Mouse (Mus musculus) cerebellum, postnatal 14 days (tissue): ENCODE data around the gene Rhobtb3.
A peak's percentile ranks its signal among the peaks of the same experiment; 100 is the strongest.
"Not testable (repeated sequence)": the region's sequence is repeated elsewhere in the genome, so short reads cannot be mapped to it uniquely, and the experiment has no call there.

Source experiments
- DNase-seq, 2 experiments: peaks; one replicate each; pipeline ENCODE4 v3.0.0; 2021; ENCODE audit warnings: mixed read lengths in 2 of 2

Rhobtb3 gene

GRCm38 (mm10) chr13:75844833-75845518, 98.7 kb downstream of the Rhobtb3 start:
- DNase-seq, result no peak

DNA sequence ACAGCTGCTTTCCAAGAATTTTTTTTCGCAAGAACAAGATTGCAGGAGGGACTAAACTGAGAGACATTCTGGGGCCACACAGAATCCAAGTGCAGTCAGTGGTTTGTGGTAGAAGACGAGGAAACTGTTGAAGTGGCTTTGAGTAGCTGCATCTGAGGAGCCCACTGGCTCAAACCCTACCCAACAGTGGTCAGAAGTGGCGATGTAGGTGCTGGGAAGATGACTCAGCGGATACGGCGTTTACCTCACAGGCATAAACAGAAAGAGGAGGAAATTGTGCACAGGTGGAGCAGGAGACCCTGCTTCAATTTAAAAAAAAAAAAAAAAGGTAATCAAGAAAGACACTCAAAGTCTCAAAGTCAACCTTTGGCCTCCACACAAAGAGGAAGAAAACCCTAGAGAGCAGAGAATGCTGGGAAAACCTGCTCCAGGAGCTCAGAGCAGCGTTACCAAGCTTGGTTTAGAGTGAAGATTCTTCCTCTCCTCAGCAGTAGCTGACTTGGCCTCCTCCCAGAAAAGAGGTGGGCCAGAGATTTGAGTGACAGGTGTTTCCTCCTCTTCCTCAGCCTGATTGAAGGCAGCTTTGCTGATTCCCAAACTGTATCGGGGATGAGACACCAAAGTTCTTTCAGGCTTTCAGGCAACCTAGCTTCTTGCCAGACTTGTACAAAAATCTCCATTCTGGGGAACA, 99.6 kb downstream of the Rhobtb3 start:
- no peak for DNase-seq

GRCm38 (mm10) chr13:75843331-75843730, 100.4 kb downstream of the Rhobtb3 start:
- DNase-seq, result no peak

DNA sequence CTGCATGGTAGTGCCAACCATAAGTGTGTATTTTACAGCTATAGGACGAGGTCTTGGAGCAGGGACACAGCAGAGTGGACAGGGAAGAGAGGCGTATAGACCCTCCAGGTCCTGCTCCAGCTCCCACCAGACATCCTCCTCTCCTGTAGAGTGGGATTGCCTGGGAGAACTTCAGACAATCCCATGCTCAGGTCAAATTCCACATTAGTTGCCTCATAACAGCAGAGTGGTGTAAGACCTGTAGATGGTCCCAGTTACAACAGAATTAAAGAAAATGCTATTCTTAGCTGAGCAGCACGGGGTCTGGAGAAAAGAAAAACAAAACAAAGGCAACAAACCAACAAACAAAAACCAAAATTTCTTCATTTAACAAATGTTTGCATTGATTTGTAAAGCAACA, 101.8 kb downstream of the Rhobtb3 start:
- no peak for DNase-seq

- DNase-seq, result peak; percentile 20 to 25
These were observed 102.9 kb downstream of the Rhobtb3 start for GRCm38 (mm10) chr13:75840752-75841285.

- peak; percentile 67 to 73 for DNase-seq
These were observed 103.8 kb downstream of the Rhobtb3 start, which contains the start of gene Glrx for GRCm38 (mm10) chr13:75839719-75840481. Gene Glrx (plus strand): TSS chr13:75839868.

DNA sequence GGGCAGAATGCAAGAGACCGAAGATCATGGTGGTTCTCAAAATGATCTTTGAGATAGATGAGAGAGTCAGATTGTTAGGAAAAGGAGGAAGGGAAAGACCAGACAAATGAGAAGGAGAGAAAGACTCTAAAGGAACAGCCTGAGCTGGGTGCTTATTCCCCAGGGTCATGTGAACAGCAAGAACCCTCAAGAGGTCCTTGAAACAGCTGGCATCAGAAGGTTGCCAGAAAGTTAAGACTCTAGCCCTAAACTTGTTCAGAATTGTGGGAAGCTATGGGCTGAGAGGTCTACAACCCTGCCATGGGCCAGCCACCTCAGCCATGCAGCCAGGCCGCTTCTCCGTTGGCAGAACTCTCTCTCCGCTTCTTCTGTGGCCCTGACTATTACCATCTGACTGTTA, 105.2 kb downstream of the Rhobtb3 start:
- no peak for DNase-seq

DNA sequence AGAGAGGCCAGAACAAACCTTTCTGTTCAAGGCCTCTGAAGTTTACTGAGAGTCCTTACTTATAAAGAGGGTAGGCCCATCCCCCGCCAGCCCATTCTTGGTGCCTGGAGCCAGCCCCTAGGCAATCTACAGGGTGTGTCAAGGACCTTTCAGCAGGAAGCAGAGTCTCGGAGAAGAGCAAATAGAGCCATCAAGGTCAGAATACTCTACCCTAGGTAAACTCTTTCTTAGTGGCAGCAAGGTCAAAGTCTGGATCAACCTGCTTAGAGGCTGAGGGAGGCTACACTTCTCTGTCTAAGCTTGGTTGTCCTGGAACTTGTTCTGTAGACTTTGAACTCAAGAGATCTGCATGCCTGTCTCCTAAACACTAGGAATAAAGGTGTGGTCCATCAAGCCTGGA, 108.3 kb downstream of the Rhobtb3 start:
- DNase-seq, result no peak

GRCm38 (mm10) chr13:75833499-75833898, 110.2 kb downstream of the Rhobtb3 start:
- DNase-seq, result peak; percentile 79 to 86

DNA sequence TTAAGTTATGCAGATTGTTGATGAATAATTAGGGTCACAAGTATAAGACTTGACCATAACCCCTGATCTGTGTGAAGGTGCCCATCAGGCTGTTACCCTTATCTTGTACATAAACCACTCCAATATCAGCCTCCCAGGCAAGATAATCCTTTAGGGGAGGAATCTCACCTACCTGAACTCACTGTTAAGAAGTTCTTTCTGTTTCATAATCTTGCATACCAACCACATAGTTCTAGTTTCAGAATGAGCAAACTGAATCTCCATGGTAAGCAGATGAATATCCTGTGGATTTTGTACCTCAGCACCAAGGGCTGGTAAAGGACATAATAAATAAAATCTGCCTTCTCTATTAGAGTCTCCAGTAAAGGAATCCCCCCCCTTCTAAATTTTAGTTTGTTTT, 111.0 kb downstream of the Rhobtb3 start:
- DNase-seq, result no peak

DNA sequence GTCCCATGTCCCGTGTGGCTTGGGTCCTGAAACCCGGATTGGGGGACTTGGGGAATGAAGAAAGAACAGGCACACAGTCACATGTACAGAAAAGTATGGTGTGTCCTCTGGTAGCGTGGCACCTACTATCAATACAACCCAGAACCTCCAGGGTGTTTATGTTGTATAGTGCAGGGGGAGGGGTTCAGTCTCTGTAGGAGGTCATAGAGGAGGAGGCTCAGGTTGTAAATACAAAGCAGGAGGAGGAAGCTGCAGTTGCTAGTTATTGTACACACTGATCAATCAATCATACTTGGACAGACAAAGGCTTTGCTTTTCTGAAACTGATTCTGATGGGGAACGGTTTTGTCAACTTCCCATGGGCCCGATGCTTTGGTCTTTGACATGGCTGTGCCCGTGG, 112.0 kb downstream of the Rhobtb3 start:
- no peak for DNase-seq

DNA sequence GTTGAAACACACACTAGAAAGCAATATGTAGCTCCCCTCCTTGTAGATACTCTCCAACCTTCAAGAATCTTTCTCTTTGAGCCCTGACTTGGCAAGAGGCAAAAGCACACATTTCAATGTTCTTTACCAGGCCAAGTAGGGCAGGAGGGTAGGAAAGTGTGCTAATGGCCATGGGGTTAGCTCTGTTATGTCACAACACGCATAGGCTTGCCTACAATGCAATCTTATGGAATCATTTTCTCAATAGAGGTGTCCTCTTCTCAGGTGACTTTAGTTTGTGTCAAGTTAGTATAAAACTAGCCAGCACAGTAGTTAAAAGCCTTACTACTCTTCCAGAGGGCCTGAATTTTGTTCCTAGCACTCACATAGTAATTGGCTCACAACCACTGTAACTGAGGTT, 113.0 kb downstream of the Rhobtb3 start:
- DNase-seq, result no peak

DNA sequence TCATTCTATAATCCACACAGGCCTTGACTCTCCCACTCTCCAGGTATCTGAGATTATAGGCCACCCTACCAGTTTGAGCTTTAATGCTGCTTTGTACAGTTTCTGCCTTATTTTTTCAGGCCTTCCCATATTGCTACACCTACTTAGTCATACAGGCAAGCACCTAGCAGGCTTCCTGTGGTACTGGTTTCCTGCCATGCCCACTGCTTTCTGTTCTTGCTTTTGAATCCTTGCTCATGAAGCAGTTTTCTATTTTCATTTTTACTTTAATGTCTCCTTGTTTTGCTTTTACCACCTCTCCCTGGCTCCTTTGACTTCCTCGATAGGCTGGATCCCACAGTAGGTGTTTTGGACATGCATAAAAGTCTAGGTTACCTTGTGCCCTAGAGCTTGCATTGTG, 118.3 kb downstream of the Rhobtb3 start:
- DNase-seq, result no peak

- no peak for DNase-seq
These were observed 119.0 kb downstream of the Rhobtb3 start for GRCm38 (mm10) chr13:75824611-75825319.

- no peak for DNase-seq
These were observed 120.5 kb downstream of the Rhobtb3 start for GRCm38 (mm10) chr13:75823201-75823600.

GRCm38 (mm10) chr13:75822366-75822765, 121.4 kb downstream of the Rhobtb3 start:
- DNase-seq, result not testable (repeated sequence)

GRCm38 (mm10) chr13:75819898-75820297, 123.8 kb downstream of the Rhobtb3 start:
- DNase-seq, result no peak
